28 mouse cellular contexts compared by ENCODE assay signal in genomic region chr1:155172895-155173643, GRCm38 (mm10). TPM values are rescaled to one million over a fixed set of nuclear protein-coding genes. Genes with fewer than 3 reads are reported as not detected.
A peak's percentile ranks its signal among the peaks of the same experiment; 100 is the strongest.
DNase-seq lines count a peak whose midpoint lies in the region; ATAC-seq and TF ChIP-seq lines count a peak whose summit lies in the region.
"Had no signal": no experiment of that assay in that cellular context is flagged by ENCODE, and none has a peak within 500 bp of the region (broad histone marks: within the 10 kb centered on the region; RNA-seq: fewer than 3 reads in every experiment).

No protein-coding gene starts in this region.

- peaks cover 2% of the 10 kb centered on the region; the same call in 1 of the 2 replicates for H3K79me2 ChIP-seq in MEL (ENCODE audit: control insufficient read depth, insufficient read depth, low read length, poor library complexity)

- no peak for TF ChIP-seq RAD21 in MEL (IDR thresholded peaks at IDR 0.05; ENCODE audit: low read depth, low read length)

- no peak for TF ChIP-seq CTCF in MEL (IDR thresholded peaks at IDR 0.05 in 2 of 3, conservative IDR thresholded peaks at IDR 0.05 in 1 of 3; ENCODE audit: control insufficient read depth in 1 of 3, insufficient read depth in 1 of 3, low read depth in 2 of 3, low read length in 3 of 3, poor library complexity in 1 of 3, severe bottlenecking in 1 of 3)

- H3K27ac ChIP-seq in limb, embryonic 12.5 days, result no peak overlapping the region
- H3K27ac ChIP-seq in limb, embryonic 10.5 days, result no peak overlapping the region
- H3K27ac ChIP-seq in MEL (ENCODE audit: control insufficient read depth, low read depth, low read length), result no peak overlapping the region
- H3K27ac ChIP-seq: forebrain, embryonic 13.5 days; heart, embryonic 13.5 days; kidney, embryonic 15.5 days; left cerebral cortex, adult 2 months; liver, embryonic 12.5 days; neural tube, embryonic 15.5 days had no signal

- H3K9ac ChIP-seq in limb, embryonic 12.5 days (replicated peaks), result 0 out of 2 replicates have a peak overlapping the region, but pooled peaks have one; percentile 8
- H3K9ac ChIP-seq in MEL (ENCODE audit: control insufficient read depth, low read depth, low read length, poor library complexity, severe bottlenecking), result no peak overlapping the region
- H3K9ac ChIP-seq: forebrain, embryonic 13.5 days; heart, embryonic 13.5 days; kidney, embryonic 15.5 days; liver, embryonic 12.5 days; liver, postnatal 0 days; neural tube, embryonic 15.5 days had no signal

- TF ChIP-seq POLR2A in MEL (IDR thresholded peaks at IDR 0.05; ENCODE audit: control insufficient read depth in 1 of 2, insufficient read depth in 1 of 2, low read depth in 1 of 2, low read length in 2 of 2, poor library complexity in 1 of 2), result no peak

- 87% methylated on average over 3 of the region's 3 CpGs for WGBS in limb, embryonic 12.5 days
- 93% methylated on average over 3 of the region's 3 CpGs for WGBS in limb, embryonic 10.5 days

- no peak overlapping the region for H3K4me3 ChIP-seq in limb, embryonic 12.5 days (replicated peaks)
- H3K4me3 ChIP-seq in limb, embryonic 10.5 days, result no peak overlapping the region
- H3K4me3 ChIP-seq in MEL (ENCODE audit: control insufficient read depth in 1 of 2, insufficient read depth in 1 of 2, low read depth in 2 of 2, low read length in 2 of 2), result no peak overlapping the region
- H3K4me3 ChIP-seq: forebrain, embryonic 13.5 days; heart, embryonic 13.5 days; kidney, embryonic 15.5 days; left cerebral cortex, adult 2 months; liver, embryonic 12.5 days; myocyte; neural tube, embryonic 15.5 days had no signal

- no peaks in the 10 kb centered on the region for H3K27me3 ChIP-seq in limb, embryonic 12.5 days
- H3K27me3 ChIP-seq in limb, embryonic 10.5 days (ENCODE audit: low read depth, poor library complexity, severe bottlenecking), result no peaks in the 10 kb centered on the region
- no peaks in the 10 kb centered on the region for H3K27me3 ChIP-seq in MEL (ENCODE audit: control insufficient read depth in 1 of 2, insufficient read depth in 2 of 2, low read length in 2 of 2)
- H3K27me3 ChIP-seq: forebrain, embryonic 13.5 days; heart, embryonic 13.5 days; kidney, embryonic 15.5 days; liver, embryonic 12.5 days; neural tube, embryonic 15.5 days had no signal

- H3K4me1 ChIP-seq in limb, embryonic 12.5 days (replicated peaks), result no peaks in the 10 kb centered on the region
- H3K4me1 ChIP-seq in limb, embryonic 10.5 days, result no peaks in the 10 kb centered on the region
- peaks cover 0 to 16% of the 10 kb centered on the region in 2 experiments; a peak in 3 of 4 replicates for H3K4me1 ChIP-seq in MEL (ENCODE audit: control insufficient read depth in 1 of 2, insufficient read depth in 2 of 2, low read length in 2 of 2)
- H3K4me1 ChIP-seq: kidney, embryonic 15.5 days had no signal

- H3K4me2 ChIP-seq in limb, embryonic 12.5 days, result no peak overlapping the region
- H3K4me2 ChIP-seq: forebrain, embryonic 13.5 days; heart, embryonic 13.5 days; kidney, embryonic 15.5 days; liver, embryonic 12.5 days; neural tube, embryonic 15.5 days had no signal

- no peaks in the 10 kb centered on the region for H3K9me3 ChIP-seq in limb, embryonic 12.5 days
- H3K9me3 ChIP-seq in limb, embryonic 10.5 days (replicated peaks), result no peaks in the 10 kb centered on the region
- H3K9me3 ChIP-seq in MEL (replicated peaks; ENCODE audit: insufficient read depth, low read length), result no peaks in the 10 kb centered on the region
- H3K9me3 ChIP-seq: forebrain, embryonic 13.5 days; heart, embryonic 13.5 days; kidney, embryonic 15.5 days; liver, embryonic 12.5 days; neural tube, embryonic 15.5 days had no signal

- no peak for DNase-seq in limb, embryonic 10.5 days (ENCODE audit: low spot score)
- peak; percentile 33 for DNase-seq in CD4-positive, CD25-positive, alpha-beta regulatory T cell, adult 2 months (ENCODE audit: low read depth, low spot score)
- no peak for DNase-seq in MEL (ENCODE audit: low read depth, low spot score)
- DNase-seq in frontal cortex, postnatal 10 days (ENCODE audit: low spot score in 2 of 2), result no peak
- no peak for DNase-seq in left cerebral cortex, adult 18-20 months (ENCODE audit: low spot score in 2 of 2)
- no peak for DNase-seq in spleen, postnatal 36 days (ENCODE audit: low spot score in 2 of 2)
- DNase-seq: adrenal gland, adult 2 months; cerebellum, adult 8-10 months; cerebellum, postnatal 36 days; gastrocnemius, postnatal 25 days; heart, adult 11 months; heart, postnatal 10 days; kidney, adult 18-20 months; kidney, postnatal 25 days; liver, postnatal 0 days; lung, postnatal 4 days; right cerebral cortex, postnatal 25 days; thymus, postnatal 36 days had no signal

- H3K36me3 ChIP-seq in limb, embryonic 12.5 days, result peaks cover 44% of the 10 kb centered on the region
- peaks cover 43% of the 10 kb centered on the region for H3K36me3 ChIP-seq in limb, embryonic 10.5 days
- H3K36me3 ChIP-seq in MEL (ENCODE audit: control insufficient read depth in 1 of 2, insufficient read depth in 2 of 2, low read length in 2 of 2), result peaks cover 2 to 5% of the 10 kb centered on the region in 2 experiments; a peak in 3 of 4 replicates

- no peak for TF ChIP-seq EP300 in MEL (IDR thresholded peaks at IDR 0.05; ENCODE audit: low read depth in 1 of 2, low read length in 2 of 2)

- no peak for ATAC-seq in limb, embryonic 12.5 days (ENCODE audit: insufficient number of reproducible peaks, insufficient read depth, low FRiP score, low TSS enrichment, low read depth)
- ATAC-seq in megakaryocyte, adult 5-6 weeks (ENCODE audit: poor library complexity, severe bottlenecking), result peak; percentile 27; the same call in 1 of the 2 replicates
- ATAC-seq: forebrain, embryonic 13.5 days; liver, embryonic 12.5 days; liver, postnatal 0 days; midbrain, embryonic 16.5 days had no signal

TF ChIP-seq in MEL, 35 proteins besides CTCF, POLR2A, EP300 and RAD21:
- no peak for TF ChIP-seq MAZ (IDR thresholded peaks at IDR 0.05; ENCODE audit: low read depth, low read length)
- no peak for TF ChIP-seq MAFK (IDR thresholded peaks at IDR 0.05; ENCODE audit: borderline replicate concordance, low read depth, low read length)
- peak; percentile 72; the same call in 1 of the 2 replicates for TF ChIP-seq POLR2AphosphoS5 (IDR thresholded peaks at IDR 0.05; ENCODE audit: borderline replicate concordance, low read depth, low read length)
- no peak for TF ChIP-seq ETS1 (IDR thresholded peaks at IDR 0.05; ENCODE audit: low read depth, low read length)
- TF ChIP-seq TCF12 (IDR thresholded peaks at IDR 0.05; ENCODE audit: low read depth, low read length), result no peak

RNA-seq across cellular contexts. Expression of gene Stx6, which starts 14.6 kb away (rescaled TPM):
- polyA plus RNA-seq in limb, embryonic 12.5 days (2016; fragmentation: Nextera tagmentation; extraction: Ambion mirVana), result 112 and 113 TPM in 2 replicates
- 83.1 and 95.4 TPM in 2 replicates for polyA plus RNA-seq in limb, embryonic 10.5 days (2016; fragmentation: Nextera tagmentation; extraction: Ambion mirVana)
- 16.7 and 18.1 TPM in 2 replicates for total RNA-seq in MEL (2012; rRNA removed)
- 10 to 100 TPM in 1 of 2 experiments, not detected in 1; 38.4 TPM for polyA plus RNA-seq in MEL (2012; ENCODE audit: insufficient read depth in 1 of 2, insufficient read length in 2 of 2, low read depth in 1 of 2, low replicate concordance in 2 of 2, missing spikeins in 1 of 2)
- total RNA-seq in megakaryocyte, adult 5-6 weeks (2015), result 12.8 and 18.0 TPM in 2 replicates
- 34.8 and 36.4 TPM in 2 replicates for total RNA-seq in megakaryocyte, adult 5-6 weeks (2017)
- 100 to 1,000 TPM; 116 to 119 TPM for total RNA-seq in left cerebral cortex, adult 18-20 months (2021)

RNA-seq across cellular contexts. Expression of gene Mr1, which starts 26.5 kb away (rescaled TPM):
- polyA plus RNA-seq in limb, embryonic 12.5 days (2016; fragmentation: Nextera tagmentation; extraction: Ambion mirVana), result 4.0 and 5.0 TPM in 2 replicates
- 0.62 and 1.5 TPM in 2 replicates for polyA plus RNA-seq in limb, embryonic 10.5 days (2016; fragmentation: Nextera tagmentation; extraction: Ambion mirVana)
- 1.8 and 2.0 TPM in 2 replicates for total RNA-seq in MEL (2012; rRNA removed)
- polyA plus RNA-seq in MEL (2012; ENCODE audit: insufficient read depth in 1 of 2, insufficient read length in 2 of 2, low read depth in 1 of 2, low replicate concordance in 2 of 2, missing spikeins in 1 of 2), result 1 to 10 TPM in 1 of 2 experiments, not detected in 1; 3.9 TPM
- 4.5 TPM in 2 replicates for total RNA-seq in megakaryocyte, adult 5-6 weeks (2015)
- total RNA-seq in megakaryocyte, adult 5-6 weeks (2017), result 3.0 and 4.6 TPM in 2 replicates
- total RNA-seq in left cerebral cortex, adult 18-20 months (2021), result 1 to 10 TPM; 3.2 to 3.6 TPM
